Mouse (Mus musculus) midbrain, embryonic 15.5 days (tissue): ENCODE measurements around the gene Tapbp. TPM values are rescaled to one million over a fixed set of nuclear protein-coding genes. Genes with fewer than 3 reads are reported as not detected.

Experiments
- ATAC-seq: fragments of 200-750 bp; cut with Nextera tagmentation; replicated peaks from 2 replicates; pipeline ENCODE4 v1.8.0; 2017; ENCODE audit warnings: moderate TSS enrichment
- H3K27ac ChIP-seq: fragments of 300-500 bp; sonication (generic); 2 replicates; pipeline ENCODE4 v1.5.1; 2015; ENCODE audit warnings: mild to moderate bottlenecking, inconsistent platforms
- H3K27me3 ChIP-seq: fragments of 300-500 bp; sonication (generic); replicated peaks from 2 replicates; pipeline ENCODE4 v1.6.1; 2015; ENCODE audit warnings: inconsistent platforms
- H3K36me3 ChIP-seq: fragments of 300-500 bp; sonication (generic); replicated peaks from 2 replicates; pipeline ENCODE4 v1.6.1; 2015; ENCODE audit warnings: inconsistent platforms
- H3K4me1 ChIP-seq: fragments of 300-500 bp; sonication (generic); 2 replicates; pipeline ENCODE4 v1.6.1; 2015; ENCODE audit warnings: inconsistent platforms
- H3K4me2 ChIP-seq: fragments of 300-500 bp; sonication (generic); 2 replicates; pipeline ENCODE4 v1.6.1; 2015; ENCODE audit warnings: inconsistent platforms, mild to moderate bottlenecking, moderate library complexity
- H3K4me3 ChIP-seq: fragments of 300-500 bp; sonication (generic); 2 replicates; pipeline ENCODE4 v1.5.1; 2015; ENCODE audit warnings: mild to moderate bottlenecking, inconsistent platforms
- H3K9ac ChIP-seq: fragments of 300-500 bp; sonication (generic); 2 replicates; pipeline ENCODE4 v1.6.1; 2015; ENCODE audit warnings: mild to moderate bottlenecking, inconsistent platforms
- H3K9me3 ChIP-seq: fragments of 300-500 bp; sonication (generic); 2 replicates; pipeline ENCODE4 v1.6.1; 2016; ENCODE audit warnings: inconsistent platforms
- WGBS: fragments of 180-500 bp; shearing (Covaris S2); methylation state at CpG from one replicate; pipeline ENCODE4 v1.1.7; 2015; ENCODE audit warnings: mixed read lengths; 5-methylcytosine and 5-hydroxymethylcytosine counted together
- polyA plus RNA-seq: library from polyadenylated mRNA; unstranded; fragments of >200 nt; fragmentation: Nextera tagmentation; extraction: Ambion mirVana; gene quantifications from 2 replicates; pipeline ENCODE4 v1.2.1, GENCODE M21; 2015

The Tapbp gene
- polyA plus RNA-seq, 1 experiment from 2014 or later = 23.6 TPM

DNA sequence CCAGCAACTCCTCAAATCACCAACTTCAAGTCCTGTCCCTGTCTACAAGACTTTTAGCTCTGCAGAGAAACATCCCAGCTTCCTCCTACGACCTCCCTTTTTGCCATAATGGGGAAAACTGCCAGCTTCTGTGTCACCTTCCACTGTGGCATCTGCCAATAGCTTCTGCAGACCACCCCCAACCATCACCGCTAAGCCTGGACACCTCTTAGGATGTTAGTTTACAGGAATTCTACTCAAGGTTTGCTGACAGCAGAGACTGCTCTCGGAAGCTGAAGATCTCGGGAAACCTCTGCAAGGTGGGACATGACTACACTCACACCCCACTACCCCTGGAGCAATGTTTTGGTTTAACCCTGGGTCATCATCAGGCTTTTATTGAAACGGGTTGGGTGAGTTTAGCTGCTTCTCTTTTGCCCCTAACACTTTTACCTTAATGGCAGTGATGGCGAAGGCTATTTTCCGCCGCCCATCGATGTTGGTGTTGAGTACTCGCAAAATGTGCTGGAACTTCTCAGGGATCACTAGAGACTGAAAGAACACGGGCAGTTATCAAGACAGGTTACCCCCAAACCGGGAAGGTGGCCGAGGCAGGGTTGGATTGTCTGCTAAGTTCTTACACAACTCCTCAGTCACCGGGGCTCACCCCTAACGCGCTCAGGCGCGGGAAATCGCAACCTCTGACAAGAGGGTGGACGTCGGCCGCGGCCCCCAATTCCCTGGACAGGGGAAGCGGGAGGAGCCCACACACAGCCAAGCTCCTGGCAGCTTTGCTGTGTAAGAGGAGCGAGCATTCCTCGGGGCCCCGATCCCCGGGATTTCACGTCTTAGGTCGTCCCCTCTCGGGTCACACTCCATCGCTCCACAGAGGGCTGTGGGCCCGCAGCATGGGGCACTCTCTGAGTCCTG, 39.2 kb downstream of the Tapbp start:
- Histone ChIP-seq H3K9ac (peak overlapping the region; percentile 93), H3K4me2 (peak overlapping the region; percentile 83), H3K9me3 (no peaks in the 10 kb centered on the region), H3K4me1 (peaks cover 65% of the 10 kb centered on the region), H3K27me3 (no peaks in the 10 kb centered on the region), H3K36me3 (peaks cover 25% of the 10 kb centered on the region), H3K4me3 (peak overlapping the region; percentile 94), H3K27ac (peak overlapping the region; percentile 87)
- ATAC-seq = peak; percentile 61
- WGBS = 1% methylated on average over 33 of the region's 33 CpGs

DNA sequence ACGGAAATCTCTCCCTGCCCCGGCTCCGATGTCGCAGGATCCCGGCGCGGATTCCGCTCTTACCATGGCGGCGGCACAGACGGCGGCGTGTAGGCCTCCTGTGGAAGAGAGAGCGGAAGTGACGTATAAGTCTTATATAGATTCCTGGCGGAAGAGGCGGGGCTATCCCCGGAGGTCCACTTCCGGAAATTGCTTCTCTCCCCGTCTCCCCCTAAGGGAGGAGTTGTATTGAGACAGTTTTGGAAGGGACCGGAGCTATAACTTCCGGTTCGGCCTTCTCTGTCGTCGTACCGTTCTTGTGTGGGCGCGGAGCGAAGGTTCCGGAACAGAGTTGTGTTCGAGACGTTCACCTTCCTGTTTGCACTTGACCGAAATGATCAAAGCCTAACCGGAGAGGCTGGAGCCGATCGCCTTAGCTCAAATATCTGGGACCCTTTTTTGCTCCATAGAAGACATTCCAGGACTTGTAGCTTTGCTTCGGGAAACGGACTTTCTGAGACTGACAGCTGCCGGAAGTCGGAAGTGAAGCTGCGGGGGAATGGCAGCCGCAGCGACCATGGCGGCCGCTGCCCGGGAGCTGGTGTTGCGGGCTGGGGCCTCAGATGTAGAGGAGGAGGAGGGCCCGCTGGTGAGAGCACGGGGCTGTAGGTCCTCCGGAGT, 40.0 kb downstream of the Tapbp start, which contains the start of the genes Vps52 and Rps18:
Vps52 (plus strand) TSS at position 258 of the 660 bp plus-strand sequence.
Rps18 (minus strand) TSS at position 447 of the 660 bp plus-strand sequence.
- Histone ChIP-seq H3K27ac (peak within 1 kb of the TSS; percentile 94), H3K4me1 (peaks cover 57% of the 10 kb centered on the region), H3K4me2 (peak within 1 kb of the TSS; percentile 83), H3K27me3 (no peaks in the 10 kb centered on the region), H3K9me3 (no peaks in the 10 kb centered on the region), H3K36me3 (peaks cover 30% of the 10 kb centered on the region), H3K4me3 (peak within 1 kb of the TSS; percentile 94), H3K9ac (peak within 1 kb of the TSS; percentile 93)
- ATAC-seq = peak; percentile 90
- WGBS = under 1% methylated on average over 50 of the region's 50 CpGs

DNA sequence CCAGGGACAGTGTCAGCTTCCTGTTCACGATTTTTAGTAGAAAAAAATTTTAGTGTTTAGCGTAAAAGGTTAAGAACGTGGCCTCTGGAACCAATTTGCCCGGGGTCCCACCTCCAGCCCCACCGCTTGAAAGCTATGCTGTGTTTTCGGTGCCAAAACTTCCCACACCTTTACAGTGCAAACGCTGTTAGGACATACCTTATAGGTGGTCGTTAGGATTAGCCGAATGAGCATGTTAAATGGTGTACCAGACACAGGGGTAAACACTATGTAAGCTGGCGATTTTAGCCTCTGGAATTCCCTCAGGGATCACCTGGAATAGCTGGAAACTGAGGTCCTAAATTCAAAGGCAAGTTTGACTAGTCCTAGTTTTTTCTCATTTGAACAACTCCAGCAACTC, 40.6 kb downstream of the Tapbp start:
- Histone ChIP-seq H3K4me2 (peak overlapping the region; percentile 79), H3K4me3 (peak overlapping the region; percentile 94), H3K9ac (peak overlapping the region; percentile 82), H3K36me3 (peaks cover 36% of the 10 kb centered on the region), H3K9me3 (no peaks in the 10 kb centered on the region), H3K27ac (peak overlapping the region; percentile 94), H3K27me3 (no peaks in the 10 kb centered on the region), H3K4me1 (peaks cover 51% of the 10 kb centered on the region)
- ATAC-seq = no peak
- 8% methylated on average over 10 of the region's 10 CpGs for WGBS

DNA sequence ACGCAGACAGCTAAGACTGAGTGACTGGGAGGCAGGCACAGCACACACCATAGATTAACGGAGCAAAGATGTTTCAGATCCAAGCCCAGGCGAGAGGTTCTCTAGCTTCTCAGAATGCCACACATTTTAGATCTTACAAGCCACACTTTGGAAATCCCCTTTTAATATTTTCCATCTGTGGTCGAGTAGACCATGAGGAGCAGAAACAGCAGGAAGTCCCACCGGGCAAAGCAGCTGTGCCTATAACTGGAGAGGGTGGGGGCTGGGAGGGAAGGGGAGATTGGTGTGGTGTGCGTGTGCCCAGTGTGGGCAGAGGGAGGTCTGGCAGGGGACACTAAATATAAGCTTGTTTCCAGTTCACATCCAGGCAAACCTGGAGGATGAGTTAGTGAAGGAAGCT, 41.8 kb downstream of the Tapbp start:
- Histone ChIP-seq H3K27me3 (no peaks in the 10 kb centered on the region), H3K27ac (no peak overlapping the region), H3K4me3 (no peak overlapping the region), H3K9me3 (no peaks in the 10 kb centered on the region), H3K36me3 (peaks cover 36% of the 10 kb centered on the region), H3K4me1 (peaks cover 41% of the 10 kb centered on the region), H3K4me2 (no peak overlapping the region), H3K9ac (no peak overlapping the region)
- WGBS = 91% methylated on average over 6 of the region's 6 CpGs
- ATAC-seq = no peak

DNA sequence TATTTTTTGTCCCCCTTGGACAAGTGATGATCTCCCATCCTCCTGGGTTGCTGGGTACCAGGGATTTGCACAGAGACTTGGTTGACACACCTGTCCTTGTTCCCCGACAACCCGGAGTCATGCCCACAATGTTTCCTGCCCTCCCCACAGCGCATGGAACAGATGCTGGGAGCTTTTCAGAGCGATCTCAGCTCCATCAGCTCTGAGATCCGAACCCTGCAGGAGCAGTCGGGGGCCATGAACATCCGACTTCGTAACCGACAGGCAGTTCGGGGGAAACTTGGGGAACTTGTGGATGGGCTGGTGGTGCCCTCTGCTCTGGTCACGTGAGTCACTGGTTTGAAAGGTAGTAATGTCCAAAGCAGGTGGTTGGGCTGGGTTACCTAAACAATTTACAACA, 42.8 kb downstream of the Tapbp start:
- no peaks in the 10 kb centered on the region for H3K9me3 ChIP-seq
- no peak for ATAC-seq
- no peak overlapping the region for H3K4me2 ChIP-seq
- H3K9ac ChIP-seq = no peak overlapping the region
- no peak overlapping the region for H3K27ac ChIP-seq
- H3K27me3 ChIP-seq = no peaks in the 10 kb centered on the region
- peaks cover 36% of the 10 kb centered on the region for H3K36me3 ChIP-seq
- H3K4me1 ChIP-seq = peaks cover 31% of the 10 kb centered on the region
- H3K4me3 ChIP-seq = no peak overlapping the region
- 96% methylated on average over 11 of the region's 11 CpGs for WGBS

DNA sequence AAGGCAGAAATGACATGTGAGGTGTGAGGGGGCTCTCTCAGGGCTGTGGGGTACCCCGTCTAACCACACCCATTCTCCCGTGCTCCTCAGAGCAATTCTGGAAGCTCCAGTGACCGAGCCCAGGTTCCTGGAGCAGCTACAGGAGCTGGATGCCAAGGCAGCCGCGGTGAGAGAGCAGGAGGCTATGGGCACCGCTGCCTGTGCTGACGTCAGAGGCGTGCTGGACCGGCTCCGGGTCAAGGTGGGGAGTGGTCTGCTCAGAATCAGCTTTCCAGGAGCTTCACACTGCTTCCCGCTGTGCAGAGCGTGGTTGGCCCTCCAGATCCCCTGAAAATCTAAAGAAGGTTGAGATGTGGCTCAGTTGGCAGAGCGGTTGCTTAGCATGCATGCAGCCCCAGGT, 43.4 kb downstream of the Tapbp start:
- Histone ChIP-seq H3K9me3 (no peaks in the 10 kb centered on the region), H3K4me2 (no peak overlapping the region), H3K4me1 (peaks cover 24% of the 10 kb centered on the region), H3K4me3 (no peak overlapping the region), H3K27ac (no peak overlapping the region), H3K9ac (no peak overlapping the region), H3K36me3 (peaks cover 35% of the 10 kb centered on the region; the same call in 1 of the 2 replicates), H3K27me3 (no peaks in the 10 kb centered on the region)
- WGBS = 95% methylated on average over 13 of the region's 13 CpGs
- no peak for ATAC-seq

DNA sequence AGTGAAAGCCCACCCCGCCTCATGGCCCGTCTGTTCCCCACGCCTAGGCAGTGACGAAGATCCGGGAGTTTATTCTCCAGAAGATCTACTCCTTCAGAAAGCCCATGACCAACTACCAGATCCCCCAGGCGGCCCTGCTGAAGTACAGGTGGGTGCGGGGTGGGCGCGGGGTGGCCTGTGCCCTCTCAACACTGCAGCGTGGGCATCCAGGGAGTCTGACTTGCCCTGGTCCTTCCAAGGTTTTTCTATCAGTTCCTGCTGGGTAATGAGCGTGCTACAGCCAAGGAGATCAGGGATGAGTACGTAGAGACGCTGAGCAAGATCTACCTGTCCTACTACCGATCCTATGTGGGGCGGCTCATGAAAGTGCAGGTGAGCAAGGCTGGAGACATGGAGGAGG, 44.2 kb downstream of the Tapbp start:
- WGBS = 93% methylated on average over 15 of the region's 15 CpGs
- Histone ChIP-seq H3K9me3 (no peaks in the 10 kb centered on the region), H3K9ac (no peak overlapping the region), H3K36me3 (peaks cover 37% of the 10 kb centered on the region; the same call in 1 of the 2 replicates), H3K27ac (no peak overlapping the region), H3K27me3 (no peaks in the 10 kb centered on the region), H3K4me3 (no peak overlapping the region), H3K4me1 (peaks cover 16% of the 10 kb centered on the region), H3K4me2 (no peak overlapping the region)
- ATAC-seq = no peak

DNA sequence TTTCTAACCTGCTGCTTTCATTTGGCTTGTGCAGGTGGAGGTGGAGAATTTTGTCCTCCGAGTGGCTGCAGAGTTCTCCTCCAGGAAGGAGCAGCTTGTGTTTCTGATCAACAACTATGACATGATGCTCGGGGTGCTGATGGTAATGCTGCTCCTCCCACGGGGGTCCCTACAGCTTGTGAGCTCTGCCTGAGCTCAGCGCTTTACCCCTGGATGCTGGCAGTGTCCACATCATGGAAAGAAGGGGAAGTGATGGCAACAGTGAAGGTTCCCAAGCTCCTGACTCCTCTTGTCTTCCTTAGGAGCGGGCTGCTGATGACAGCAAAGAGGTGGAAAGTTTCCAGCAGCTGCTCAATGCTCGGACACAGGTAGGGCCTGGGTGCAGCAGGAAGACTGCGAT, 47.2 kb downstream of the Tapbp start:
- no peak for ATAC-seq

DNA sequence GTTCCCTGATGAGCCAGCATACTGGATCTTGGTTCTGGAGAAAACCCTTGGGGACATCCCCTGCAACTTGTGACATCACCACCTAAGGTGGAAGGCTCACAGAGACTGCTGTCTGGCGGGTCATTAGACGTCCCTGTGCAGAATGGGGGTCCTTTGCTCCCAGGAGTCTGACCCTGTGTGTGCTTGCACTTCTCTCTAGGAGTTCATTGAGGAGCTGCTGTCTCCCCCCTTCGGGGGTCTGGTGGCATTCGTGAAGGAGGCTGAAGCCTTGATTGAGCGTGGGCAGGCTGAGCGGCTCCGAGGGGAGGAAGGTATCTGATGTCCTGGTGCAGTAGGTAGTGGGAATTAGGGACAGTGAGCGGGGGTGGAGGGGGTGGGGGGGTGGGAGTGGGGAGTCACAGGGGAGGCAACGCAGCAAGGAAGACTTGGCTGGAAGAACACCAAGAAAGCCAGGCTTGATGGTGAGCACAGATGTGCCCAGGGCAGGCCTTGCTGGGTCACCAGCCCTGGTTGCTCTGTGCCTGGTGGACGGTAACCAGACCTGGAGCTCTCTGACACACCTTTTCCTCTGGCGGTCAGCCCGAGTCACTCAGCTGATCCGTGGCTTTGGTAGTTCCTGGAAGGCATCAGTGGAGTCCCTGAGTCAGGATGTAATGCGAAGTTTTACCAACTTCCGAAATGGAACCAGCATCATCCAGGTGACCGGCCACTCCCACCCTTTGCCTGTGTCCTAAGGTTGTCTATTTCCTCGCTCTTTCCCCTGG, 49.6 kb downstream of the Tapbp start:
- Histone ChIP-seq H3K9ac (no peak overlapping the region), H3K27me3 (no peaks in the 10 kb centered on the region), H3K36me3 (peaks cover 26% of the 10 kb centered on the region; the same call in 1 of the 2 replicates), H3K4me1 (no peaks in the 10 kb centered on the region), H3K4me2 (no peak overlapping the region), H3K4me3 (no peak overlapping the region), H3K9me3 (no peaks in the 10 kb centered on the region), H3K27ac (no peak overlapping the region)
- WGBS = 91% methylated on average over 17 of the region's 17 CpGs
- no peak for ATAC-seq

More for the DNA sequence above, 47.2 kb downstream of the Tapbp start:
- Histone ChIP-seq H3K27me3 (no peaks in the 10 kb centered on the region), H3K9ac (no peak overlapping the region), H3K4me3 (no peak overlapping the region), H3K4me1 (0 out of 2 replicates have a peak, but pooled peaks cover 3% of the 10 kb centered on the region), H3K9me3 (no peaks in the 10 kb centered on the region), H3K27ac (no peak overlapping the region), H3K4me2 (no peak overlapping the region), H3K36me3 (peaks cover 44% of the 10 kb centered on the region; the same call in 1 of the 2 replicates)
- 93% methylated on average over 7 of the region's 7 CpGs for WGBS

DNA sequence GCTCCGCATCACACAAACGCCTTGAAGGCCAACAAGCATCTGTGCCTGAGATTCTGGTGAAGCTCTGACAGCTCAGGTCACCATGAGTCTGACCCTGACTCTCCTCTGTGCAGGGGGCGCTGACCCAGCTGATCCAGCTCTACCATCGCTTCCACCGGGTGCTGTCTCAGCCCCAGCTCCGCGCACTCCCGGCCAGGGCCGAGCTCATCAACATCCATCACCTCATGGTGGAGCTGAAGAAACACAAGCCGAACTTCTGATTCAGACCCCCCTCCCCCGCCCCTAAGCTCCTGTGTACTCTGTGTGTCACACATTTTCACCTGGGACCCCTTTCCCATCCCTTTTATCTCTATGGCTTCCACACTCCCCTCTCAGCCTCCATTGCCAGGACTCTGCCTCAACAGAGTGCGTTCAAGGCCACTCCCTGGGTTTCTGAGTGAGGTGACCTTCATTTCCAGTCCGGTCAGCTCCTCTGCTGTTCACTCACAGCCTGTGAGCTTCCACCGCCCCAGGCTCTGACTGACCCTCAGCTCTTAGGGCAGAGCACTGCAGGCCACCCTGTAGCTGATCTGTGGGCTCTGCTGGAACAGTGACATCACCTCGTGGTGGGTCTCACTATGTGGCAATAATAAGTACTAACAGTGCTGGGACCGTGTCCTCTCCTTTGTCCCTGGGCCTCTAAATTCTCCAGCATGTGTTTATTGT, 50.3 kb downstream of the Tapbp start:
- 87% methylated on average over 16 of the region's 16 CpGs for WGBS
- Histone ChIP-seq H3K4me1 (no peaks in the 10 kb centered on the region), H3K9me3 (no peaks in the 10 kb centered on the region), H3K27ac (no peak overlapping the region), H3K4me2 (no peak overlapping the region), H3K9ac (no peak overlapping the region), H3K27me3 (no peaks in the 10 kb centered on the region), H3K36me3 (peaks cover 21% of the 10 kb centered on the region; the same call in 1 of the 2 replicates), H3K4me3 (no peak overlapping the region)
- ATAC-seq = no peak

DNA sequence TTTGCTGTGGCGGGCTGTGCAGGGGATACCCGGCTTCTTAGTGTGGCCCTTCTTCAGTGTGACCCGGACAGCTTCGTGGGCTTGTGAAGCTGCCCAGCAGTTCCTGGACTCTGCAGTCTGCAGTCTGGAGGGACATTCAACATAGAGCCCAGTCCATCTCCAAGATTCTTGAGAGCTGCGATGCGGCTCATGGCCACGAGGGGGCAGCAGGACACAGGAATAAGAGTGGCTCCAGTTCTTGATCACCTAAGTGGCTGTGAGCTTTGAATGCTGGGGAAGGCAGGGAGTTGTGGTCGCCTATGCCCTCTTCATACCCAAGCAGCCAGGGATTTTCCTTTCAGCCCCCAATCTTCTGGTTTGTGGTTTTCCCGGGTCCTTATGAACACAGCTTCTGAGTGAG, 52.8 kb downstream of the Tapbp start:
- Histone ChIP-seq H3K9ac (no peak overlapping the region), H3K27me3 (no peaks in the 10 kb centered on the region), H3K36me3 (0 out of 2 replicates have a peak, but pooled peaks cover 9% of the 10 kb centered on the region), H3K4me2 (no peak overlapping the region), H3K4me1 (no peaks in the 10 kb centered on the region), H3K9me3 (no peaks in the 10 kb centered on the region), H3K4me3 (no peak overlapping the region), H3K27ac (no peak overlapping the region)
- peak; percentile 76 for ATAC-seq
- WGBS = 4% methylated on average over 9 of the region's 9 CpGs
